Mouse (Mus musculus) right cerebral cortex, postnatal 25 days (tissue): ENCODE measurements around the gene Evi2b.

Source experiments
- DNase-seq: peaks from one replicate; pipeline ENCODE4 v3.0.0; 2022

Gene Evi2b

DNA sequence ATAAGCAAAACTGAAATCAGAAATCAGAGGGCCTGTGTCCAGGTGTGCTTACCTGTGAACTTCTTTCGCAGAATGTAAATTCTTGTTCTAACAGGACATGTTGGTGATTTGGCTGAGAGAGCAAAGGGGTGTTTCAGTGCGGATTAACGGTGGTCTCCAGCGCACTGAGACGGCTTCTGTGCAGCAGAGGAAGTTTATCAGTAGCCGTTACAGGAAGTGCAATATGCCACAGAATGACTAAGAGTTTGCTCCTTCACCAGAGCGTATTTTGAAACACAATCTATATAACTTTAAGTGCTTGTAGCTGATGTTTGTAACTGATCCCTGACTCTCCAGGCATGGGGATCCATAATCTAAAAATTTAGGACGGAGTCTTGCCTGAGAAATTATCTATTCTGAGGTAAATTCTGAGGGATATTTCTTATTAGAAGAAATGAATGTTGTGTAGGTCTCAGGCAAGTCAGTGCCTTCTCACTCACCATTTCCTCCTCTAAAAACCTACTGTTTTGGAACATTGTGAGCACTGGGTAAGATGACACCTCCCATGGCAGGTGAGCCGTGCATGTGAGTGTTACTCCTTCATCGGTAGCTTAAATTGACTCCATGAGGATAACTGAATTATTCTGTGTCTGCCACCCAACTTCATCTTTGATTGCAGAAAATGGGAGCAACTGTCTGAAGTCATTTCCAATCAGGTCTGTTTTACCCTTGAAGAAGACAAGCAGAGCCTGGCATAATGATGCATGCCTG is at the start of gene Evi2b:
TSS of gene Evi2b (minus strand) at position 203 of the 750 bp plus-strand sequence.
- no peak for DNase-seq

DNA sequence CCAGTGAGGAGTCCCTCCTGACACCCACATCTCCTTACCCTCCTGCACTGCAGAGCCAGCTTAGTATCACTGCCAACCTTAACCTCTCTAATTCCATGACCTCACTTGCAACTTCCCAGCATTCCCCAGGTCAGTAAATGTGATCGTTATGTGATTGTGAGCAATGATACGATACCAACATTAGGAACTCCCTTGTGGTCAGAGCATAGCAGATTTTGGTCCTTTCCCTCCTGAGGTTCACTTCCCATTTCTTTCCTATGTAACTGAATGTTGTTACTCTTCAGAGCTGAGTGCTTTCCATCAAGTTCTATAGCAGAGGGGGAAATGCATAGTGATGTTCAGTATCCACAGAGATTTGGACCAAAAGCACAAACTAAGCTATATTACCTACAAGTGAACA is 46.8 kb upstream of the Evi2b start:
- DNase-seq = no peak

DNA sequence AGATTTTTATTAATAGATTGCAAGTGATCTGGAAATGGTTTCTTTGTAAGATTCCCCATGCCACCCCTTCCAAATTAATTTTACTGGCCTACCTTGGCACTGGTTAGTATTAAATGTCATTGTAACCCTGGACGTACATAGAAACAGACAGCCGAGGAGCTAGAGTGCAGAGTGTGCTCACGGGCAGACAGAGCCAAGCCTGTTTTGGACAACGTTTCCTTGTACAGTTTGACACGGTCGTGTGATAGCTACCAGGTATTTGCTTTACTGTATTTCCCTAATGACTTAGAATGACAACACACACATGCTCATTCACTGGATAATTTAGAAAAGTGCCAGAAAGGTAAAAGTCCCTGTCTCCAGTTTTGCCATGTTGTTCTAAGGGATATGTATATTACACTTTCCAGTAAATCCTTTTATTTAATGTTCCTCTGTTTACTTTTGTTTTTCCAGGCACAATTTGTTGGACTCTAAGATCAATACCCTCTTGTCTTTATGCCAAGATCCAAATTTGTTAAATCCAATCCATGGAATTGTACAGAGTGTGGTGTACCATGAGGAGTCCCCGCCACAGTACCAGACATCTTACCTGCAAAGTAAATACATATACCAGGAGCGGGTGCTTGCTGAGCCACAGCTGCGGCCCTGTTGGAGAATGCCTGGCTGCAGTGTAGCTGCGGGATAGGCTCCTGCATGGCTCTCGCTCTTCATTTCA is 44.8 kb upstream of the Evi2b start:
- DNase-seq = no peak

DNA sequence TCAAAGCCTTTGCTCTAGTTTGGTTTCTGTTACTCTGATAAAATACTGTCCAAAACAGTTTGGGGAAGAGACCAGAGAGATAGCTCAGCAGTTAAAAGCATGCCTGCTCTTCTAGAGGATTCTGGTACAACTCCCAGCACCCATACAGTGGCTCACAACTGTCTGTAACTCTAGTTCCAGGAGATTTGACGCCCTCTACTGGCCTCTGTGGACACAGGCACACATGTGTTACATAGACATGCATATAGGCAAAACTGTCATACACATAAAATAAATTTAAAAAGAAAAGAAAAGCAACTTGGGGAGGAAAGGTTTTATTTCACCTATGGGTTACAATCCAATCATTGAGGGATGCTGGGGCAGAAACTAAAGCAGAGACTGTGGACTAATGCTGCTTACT is 43.4 kb upstream of the Evi2b start:
- DNase-seq = no peak

DNA sequence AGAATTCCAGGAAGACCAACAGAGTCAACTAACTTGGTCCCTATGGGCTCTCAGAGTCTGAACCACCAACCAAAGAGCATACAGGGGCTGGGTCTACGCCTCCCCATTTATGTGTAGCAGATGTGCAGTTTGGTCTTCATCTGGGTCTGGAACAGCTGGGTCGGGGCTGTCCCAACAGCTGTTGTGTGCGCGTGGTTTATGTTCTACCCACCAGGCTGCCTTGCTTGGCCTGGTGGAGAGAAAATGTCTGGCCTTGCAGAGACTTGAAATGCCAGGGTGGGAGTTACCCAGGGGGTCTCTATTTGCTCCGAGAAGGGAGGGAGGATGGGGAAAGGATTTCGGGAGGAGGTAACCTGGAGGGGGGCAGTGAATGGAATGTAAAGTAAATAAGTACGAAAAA is 39.9 kb upstream of the Evi2b start:
- DNase-seq = no peak

DNA sequence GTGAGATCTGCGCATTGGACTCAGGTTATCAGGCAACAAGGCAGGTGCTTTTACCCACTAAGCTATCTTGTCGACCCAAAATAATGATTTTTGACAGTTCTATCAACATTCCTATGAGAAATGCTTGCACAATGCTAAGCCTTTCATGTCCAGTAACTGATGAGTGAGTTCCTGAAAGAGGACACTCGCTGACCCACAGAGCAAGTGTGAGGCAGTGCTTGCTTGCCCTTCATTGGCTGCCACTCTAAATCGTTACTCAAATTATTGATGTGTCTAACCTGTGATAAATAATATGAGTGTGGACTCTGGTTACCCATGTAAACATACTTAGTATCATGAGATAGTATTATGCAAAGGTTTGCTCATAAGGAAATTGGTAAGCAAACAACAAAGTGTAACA is 37.0 kb upstream of the Evi2b start:
- DNase-seq = no peak

DNA sequence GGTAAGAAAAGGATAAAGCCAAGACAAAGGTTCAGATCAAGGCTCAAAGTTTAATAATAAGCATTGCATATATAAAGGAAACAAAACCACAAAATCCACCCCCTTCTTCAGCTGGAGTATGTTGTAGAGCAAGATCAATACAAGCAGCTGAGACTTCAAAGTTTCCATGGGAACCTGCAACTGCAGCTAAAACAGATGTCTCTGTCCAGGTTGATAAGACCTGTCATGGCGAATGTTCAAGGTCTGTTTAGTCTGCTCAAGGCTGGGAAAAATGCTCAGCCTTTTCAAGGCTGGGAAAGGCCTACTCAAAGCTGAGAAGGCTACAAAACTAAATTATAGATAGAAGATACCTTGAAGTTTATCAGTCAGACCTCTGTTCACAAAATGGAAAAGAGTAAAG is 29.1 kb upstream of the Evi2b start:
- DNase-seq = no peak

DNA sequence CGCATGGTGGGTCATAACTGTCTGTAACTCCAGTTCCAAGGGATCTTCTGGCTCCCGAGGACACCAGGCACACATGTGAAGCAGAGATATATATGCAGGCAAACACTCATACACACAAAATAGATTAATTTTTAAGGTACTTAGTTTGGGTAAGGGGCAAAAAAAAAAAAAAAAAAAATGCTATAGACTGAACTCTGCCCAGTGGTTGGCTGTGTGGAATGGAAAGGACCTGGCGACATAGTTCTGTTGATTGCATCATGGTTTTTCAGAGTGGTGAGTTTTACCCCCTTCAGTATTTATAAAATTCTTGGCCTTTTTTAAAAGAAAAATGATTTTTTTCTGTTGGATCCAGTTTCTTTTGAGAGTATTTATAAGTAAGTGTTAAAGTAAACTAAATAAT is 12.7 kb upstream of the Evi2b start:
- no peak for DNase-seq

DNA sequence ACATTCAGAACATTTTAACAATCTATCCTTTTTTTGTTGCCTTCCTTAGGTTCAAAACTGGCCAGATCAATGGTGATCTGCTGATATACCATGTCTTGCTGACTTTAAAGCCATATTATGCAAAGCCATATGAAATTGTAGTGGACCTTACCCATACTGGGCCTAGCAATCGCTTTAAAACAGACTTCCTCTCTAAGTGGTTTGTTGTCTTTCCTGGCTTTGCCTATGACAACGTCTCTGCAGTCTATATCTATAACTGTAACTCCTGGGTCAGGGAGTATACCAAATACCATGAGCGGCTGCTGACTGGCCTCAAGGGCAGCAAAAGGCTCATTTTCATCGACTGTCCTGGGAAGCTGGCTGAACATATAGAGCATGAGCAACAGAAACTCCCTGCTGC is 12.0 kb upstream of the Evi2b start:
- DNase-seq = no peak

DNA sequence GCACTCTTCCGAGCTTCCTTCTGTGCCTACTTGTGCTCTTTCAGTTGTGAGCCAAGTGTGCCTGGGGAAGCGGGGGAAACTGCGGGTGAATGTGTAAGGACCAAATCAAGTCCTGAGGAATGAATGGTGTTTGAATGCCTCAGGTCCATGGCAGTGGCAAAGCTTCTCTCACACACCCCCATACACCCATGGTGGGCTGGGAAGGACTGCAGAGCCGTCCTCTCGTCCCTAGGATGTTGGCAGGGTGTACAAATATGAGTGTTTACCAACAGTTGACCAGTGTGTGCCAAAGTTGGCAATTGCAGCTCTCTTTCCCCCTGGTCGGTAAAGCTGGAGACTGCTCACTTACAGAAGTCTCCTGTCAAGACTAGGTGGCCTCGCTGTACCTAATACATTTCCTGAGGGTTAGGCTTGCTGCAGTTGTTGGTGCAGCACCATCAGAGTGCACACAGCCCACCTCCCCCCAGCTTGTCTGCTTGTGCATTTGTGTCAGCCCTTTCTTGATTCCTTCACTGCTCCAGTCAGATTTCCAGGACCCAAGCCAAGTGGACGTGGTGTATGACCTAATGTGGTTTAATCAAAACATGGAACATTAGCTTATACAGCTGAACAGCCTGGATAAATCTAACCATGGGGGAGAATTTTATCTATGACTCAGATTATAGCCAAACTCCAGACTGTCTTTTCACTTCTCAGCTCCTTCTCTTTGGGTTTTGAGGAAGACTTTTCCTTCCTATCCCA is 10.6 kb upstream of the Evi2b start:
- no peak for DNase-seq

DNA sequence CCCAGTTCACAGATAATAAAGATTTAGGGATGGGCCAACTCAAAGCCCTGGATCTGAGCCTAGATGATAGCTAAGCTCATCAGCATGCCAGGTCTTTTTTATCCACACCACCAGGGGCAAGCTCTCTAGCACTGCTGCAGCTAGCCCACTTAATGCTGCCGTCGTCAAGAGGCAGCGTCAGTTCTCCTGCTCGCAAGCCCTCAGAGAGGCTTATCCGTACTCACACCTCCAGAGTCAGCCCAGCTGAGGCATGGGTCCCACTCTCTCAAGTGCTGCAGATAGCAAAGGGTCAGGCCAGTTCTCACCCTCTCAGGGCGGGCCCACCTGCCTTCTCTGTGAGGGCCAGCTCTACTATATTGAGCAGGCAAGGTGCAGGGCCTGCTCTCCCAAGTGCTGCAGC is 9.7 kb upstream of the Evi2b start:
- DNase-seq = no peak

DNA sequence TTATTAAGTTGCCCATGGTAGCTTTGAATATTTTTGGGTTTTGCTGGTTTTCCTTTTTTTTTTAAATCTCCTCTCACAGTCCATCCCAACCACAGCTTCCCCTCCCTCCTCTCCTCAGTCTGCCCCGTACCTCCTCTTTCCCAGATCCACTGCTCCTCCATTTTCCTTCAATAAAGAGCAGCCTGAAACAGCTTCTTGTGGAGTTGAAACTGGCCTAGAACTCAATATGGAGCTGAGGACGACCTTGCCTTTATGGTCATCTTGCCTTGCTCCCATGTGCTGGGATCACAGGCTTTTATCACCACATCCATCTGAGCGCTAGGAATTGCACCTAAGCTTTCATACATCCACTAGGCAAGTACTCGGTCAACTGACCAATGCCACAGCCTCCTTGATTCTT is 7.9 kb upstream of the Evi2b start:
- DNase-seq = no peak

DNA sequence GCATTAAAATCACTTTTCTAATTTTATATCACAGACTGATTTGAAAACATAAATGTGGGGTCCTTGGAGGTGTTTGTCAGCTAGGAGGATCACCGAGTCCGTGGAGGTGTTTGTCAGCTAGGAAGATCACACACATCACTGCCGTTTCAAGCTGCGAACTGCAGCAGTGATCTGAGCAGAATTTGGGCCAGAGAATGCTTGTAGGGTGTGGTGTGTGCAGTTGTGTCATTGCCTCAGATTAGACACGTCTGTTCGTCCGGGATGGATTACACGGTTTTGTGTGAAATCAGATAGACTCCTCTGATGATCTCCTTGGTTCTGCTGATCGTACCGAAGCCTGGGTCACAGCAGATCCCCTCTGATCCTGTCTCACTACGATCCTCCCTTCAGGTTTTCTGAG is 7.2 kb upstream of the Evi2b start:
- DNase-seq = no peak

DNA sequence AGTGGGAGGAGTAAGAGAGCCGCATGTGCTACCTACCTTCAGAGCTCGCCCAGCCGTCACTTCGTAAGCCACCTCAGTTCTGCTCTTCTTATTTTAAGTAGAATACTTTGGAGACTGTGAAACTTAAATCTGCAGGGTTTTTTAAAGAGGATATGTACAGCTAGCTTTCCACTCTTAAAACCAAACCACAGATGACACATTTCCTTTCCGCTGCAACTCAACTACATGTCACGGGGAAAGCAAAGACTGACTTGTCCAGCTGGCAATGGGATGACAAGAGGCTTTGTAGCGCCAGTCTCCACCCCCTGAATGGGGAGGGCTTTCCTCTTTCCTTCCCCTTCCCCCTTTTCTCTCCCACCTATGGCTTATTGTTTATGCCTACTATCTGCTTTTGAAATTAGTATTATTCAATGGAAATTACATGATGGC is 6.8 kb upstream of the Evi2b start, which contains the start of the genes Evi2 and Evi2a:
TSS of gene Evi2 (minus strand) at position 257 of the 429 bp plus-strand sequence.
TSS of gene Evi2a (minus strand) at position 277 of the 429 bp plus-strand sequence.
- no peak for DNase-seq

DNA sequence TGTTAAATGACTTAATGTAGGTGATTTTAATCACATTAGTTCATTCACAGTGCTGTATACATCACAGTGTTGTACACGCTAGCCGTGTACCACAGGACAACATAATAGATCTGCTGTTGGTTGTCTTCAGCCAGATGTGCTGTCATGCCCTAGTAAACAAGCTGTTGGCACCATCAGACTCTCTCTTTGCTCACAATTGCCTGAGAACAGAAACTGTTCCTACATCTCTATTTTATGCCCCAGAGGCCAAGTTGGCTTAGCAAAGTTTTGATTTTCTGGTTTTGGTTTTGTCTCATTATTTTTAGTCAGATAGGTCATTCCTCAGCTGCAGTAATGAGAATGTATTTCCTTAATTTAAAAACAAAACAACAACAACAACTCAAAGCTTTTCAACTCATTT is 6.2 kb upstream of the Evi2b start:
- DNase-seq = no peak

DNA sequence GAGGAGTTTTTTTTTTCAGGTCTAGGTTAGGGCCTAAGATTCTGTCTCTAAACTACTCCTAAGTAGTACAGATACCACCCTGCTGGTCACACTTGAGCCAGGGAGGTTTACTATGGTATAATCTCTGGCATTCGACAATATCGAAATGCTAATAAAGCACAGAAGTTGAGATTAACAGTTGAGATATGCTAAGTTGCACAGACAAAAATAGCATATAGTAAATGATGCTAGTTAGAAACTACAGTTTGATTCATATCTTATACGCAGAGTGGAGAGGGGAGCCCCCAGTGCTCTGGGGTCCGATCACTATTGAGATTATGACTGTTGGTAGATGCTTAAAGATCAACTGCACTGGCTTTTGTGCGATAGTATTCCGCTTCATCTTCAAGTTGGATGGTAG is 5.7 kb upstream of the Evi2b start:
- no peak for DNase-seq

DNA sequence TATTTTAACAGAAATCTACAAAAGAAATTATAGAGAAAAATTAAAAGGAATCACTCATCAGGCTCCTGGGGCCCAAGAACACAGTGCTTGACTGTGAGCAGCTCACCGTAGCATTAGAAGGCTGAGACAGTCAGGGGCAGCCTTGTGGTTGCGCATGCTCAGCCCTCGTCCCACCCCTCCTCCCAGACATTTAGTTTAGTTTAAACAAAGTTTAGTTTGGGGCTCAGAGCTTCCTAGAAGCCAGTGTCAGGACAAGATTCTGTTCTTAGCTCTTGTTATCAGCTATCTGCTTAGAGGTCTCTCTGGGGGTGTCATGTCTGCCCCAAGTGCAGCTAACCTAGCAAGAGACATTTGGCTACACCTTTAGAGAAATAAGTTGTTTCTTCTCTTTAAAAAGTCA is 5.0 kb upstream of the Evi2b start:
- DNase-seq = no peak

DNA sequence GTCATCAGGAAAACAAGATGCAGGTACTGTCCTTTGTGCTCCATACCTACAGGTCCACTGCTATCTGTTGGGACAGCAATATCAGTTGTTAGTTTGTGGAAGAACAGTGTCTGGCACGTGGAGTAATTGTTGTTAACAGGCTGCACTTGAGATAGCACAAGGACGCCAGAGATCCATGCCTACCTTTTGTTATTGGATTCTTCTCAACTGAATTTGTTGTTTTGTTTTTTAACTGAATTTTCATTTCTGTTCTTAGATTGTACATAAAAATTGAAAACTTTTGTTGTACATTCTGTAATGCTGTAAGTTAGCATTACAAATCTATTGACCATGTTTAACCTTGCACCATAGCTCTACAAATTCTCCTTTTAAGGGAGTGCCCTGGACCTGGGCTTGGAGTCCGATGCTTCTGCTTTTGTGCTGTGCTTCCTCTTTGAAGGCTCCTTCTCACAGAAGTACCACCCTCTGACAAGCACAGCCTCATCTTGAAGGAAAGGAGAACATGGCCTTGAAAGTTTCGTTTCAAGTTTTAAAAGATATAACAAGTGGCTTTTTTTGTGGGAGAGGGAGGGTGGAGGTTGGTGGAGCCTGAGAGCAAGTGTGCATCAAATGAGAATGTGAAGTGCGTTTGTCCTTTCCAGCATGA is 4.3 kb upstream of the Evi2b start:
- no peak for DNase-seq

DNA sequence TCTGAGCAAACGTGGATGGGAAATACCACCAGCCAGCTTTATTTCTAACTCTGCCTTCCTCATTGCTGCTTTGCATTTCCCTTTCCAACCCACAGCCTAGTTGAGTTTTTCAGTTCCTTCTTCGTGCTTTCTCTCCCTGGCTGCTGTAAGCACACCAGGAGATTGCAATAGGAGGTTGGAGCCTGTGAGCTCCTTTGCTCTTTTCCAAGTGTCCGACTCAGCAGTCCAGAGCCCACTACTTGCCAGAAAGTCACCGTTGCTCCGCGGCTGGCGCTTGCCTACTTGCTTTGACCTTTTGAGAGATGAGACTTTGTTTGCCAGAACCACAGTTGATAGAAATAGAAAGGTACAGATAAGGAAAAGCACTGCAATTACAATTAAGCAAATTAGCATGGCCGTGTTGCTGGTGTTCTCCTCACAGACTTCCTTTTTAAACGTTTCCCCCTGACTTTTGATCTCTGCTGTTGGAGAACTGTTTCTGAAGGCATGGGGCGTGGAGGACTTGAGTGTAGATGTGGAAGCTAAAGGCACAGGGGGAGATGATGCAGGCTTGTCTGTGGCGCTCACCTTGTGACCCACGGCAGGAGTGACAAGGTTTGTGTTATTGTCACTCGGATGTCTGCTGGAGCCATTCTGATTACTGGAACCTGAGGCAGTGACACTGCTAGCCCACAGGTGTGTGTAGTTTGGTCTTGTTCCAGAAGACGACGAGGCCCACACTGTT is 3.6 kb upstream of the Evi2b start:
- DNase-seq = no peak

DNA sequence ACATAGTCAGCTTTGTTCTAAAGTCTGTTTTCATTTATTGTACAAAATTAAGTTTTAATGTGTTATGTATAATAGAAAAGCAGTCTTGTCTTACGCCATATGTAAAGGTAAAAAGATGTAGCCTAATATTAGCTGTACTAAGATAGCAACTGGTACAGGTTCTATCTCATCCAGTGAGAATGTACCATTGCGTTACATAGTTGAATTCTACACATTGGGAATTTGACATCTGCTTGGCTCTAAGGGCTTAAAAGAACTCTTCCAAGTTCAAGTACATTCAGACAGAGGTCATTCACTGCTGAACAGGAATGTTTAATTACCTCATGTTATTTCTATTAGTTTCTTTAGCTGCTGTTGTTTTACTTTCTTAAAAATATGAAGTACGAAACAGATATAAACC is 3.0 kb upstream of the Evi2b start:
- DNase-seq = no peak

DNA sequence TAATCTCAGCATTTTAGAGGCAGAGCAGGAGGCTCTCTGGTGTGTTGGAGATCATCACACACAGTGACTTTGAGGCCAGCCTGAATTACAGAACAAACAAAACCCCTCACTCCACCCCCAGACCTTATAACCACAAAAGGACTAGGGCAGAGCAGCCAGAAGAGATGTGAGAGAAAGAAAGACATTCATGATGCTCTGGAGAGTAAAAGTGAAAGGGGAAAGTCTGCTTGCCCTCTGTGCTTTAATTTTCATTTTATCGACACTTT is 681 bp upstream of the Evi2b start:
- no peak for DNase-seq

DNA sequence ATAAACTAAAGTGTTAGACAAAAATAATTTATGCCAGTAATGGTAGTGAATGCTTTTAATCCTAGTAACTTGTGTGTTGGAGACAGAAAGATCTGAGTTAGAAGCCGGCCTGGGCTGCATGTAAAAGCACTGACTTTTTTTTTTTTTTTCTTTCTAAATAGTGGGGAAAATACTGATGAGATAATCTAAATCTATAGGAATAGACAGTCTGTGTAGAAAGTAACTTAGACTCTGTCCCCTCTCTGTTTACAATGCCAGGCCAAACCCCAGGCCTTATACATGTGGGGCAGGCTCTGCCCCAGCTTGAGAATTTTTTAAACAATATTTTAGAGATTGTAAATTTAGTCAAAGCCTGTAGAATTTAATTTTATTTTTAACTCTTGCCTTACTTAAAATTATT is 618 bp downstream of the Evi2b start:
- DNase-seq = no peak

DNA sequence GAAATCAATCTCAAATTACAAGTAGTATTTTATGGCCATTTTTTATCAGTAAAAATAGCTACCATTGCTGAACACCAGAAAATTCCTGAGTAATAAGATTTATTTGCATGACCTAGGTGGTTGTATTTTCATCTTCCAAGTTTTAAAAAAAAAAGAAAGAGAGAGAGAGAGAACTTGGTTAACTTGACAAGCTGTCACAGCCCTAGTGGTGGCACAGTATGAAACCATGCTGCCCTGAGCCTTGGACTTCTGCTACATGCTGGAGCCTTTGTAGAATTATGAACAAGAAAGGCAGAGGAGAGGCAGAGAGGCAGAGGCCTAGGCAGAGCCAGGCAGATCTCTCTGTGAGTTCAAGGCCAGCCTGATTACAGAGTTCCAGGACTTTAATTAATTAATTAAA is 1.6 kb downstream of the Evi2b start:
- no peak for DNase-seq
